ENCODE assay signal across 8 mouse cellular contexts in the genomic region with DNA sequence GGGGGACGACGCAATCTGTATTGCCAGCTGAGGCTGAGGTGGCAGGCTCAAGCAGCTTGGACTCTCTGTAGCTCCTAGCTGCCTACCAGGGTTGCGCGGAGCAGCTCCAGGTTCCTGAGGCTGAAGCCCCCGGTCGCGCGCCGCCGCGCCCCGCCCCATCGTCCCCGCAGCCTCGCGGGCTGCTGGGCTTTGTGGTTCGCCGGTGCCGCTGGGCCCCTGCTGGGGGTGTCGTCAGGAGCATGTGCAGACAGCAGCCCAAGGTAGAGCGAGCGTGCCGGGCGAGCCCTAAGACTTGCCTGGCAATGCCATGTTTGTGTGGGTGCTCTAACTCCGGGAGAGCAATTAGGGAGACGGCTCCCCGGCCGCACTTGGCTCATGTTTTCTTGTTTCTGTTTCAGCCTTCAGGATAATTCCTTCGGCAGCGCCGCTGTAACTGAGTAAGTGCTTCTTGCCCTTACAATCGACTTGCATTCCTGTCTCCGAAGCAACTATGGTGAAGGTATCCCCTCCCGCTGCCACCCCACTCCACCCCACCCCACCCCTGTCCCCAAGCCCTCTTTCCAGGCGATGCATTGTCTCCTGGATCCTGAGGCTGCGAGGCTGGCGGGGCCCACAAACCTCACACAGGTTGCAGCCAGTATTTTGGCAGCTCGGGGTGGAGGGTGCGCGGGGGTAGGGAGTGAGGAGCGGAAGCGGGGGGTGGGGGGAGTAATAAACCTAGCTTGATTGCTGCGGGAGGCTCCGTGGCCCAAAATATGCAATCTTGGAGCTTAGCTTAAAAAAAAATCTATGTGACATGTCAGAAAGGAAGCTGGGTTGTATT. TPM values are rescaled to one million over a fixed set of nuclear protein-coding genes. Genes with fewer than 3 reads are reported as not detected.
DNase-seq lines count a peak whose midpoint lies in the region; ATAC-seq and TF ChIP-seq lines count a peak whose summit lies in the region.

No protein-coding gene starts in this region.

- 0 out of 2 replicates have a peak, but pooled peaks have one; percentile 14 for TF ChIP-seq CTCF in forebrain, postnatal 0 days (IDR thresholded peaks at IDR 0.05; ENCODE audit: low read depth)
- no peak for TF ChIP-seq CTCF in lung, adult 2 months (IDR thresholded peaks at IDR 0.05; ENCODE audit: insufficient read depth, low read length)

- peak overlapping the region; percentile 90 for H3K9ac ChIP-seq in forebrain, postnatal 0 days

- no peaks in the 10 kb centered on the region for H3K27me3 ChIP-seq in forebrain, postnatal 0 days (ENCODE audit: insufficient read depth, low read length)

- peaks cover 30% of the 10 kb centered on the region for H3K4me1 ChIP-seq in forebrain, postnatal 0 days (ENCODE audit: insufficient read depth)
- H3K4me1 ChIP-seq in lung, adult 2 months (ENCODE audit: control insufficient read depth, insufficient read depth, low read length), result peaks cover 8% of the 10 kb centered on the region

- DNase-seq in ES-CJ7 (ENCODE audit: low read depth, low spot score), result peak; percentile 55
- peak; percentile 81 for DNase-seq in cerebellum, adult 11 months
- DNase-seq in forebrain, postnatal 0 days, result peak; percentile 89
- DNase-seq in heart, postnatal 36 days, result peak; percentile 55 to 73
- DNase-seq in layer of hippocampus, adult 9-11 months, result peak; percentile 80
- peak; percentile 44 for DNase-seq in lung, adult 2 months
- peak; percentile 40 for DNase-seq in retina, postnatal 7 days (ENCODE audit: low read depth, low spot score)
- DNase-seq in thymus, postnatal 0 days (ENCODE audit: low spot score), result no peak

- TF ChIP-seq POLR2A in lung, adult 2 months (IDR thresholded peaks at IDR 0.05; ENCODE audit: borderline replicate concordance, extremely low read depth, low read depth, low read length), result peak; percentile 30; the same call in 1 of the 2 replicates

- H3K9me3 ChIP-seq in forebrain, postnatal 0 days (ENCODE audit: low read length), result no peaks in the 10 kb centered on the region

- 1% methylated on average over 44 of the region's 44 CpGs for WGBS in forebrain, postnatal 0 days
- WGBS in lung, adult 2 months, result 1% methylated on average over 44 of the region's 44 CpGs

- H3K4me3 ChIP-seq in forebrain, postnatal 0 days (ENCODE audit: low read depth, low read length), result peak overlapping the region; percentile 72
- H3K4me3 ChIP-seq in lung, adult 2 months (replicated peaks; ENCODE audit: extremely low read depth, low read depth, low read length), result peak overlapping the region; percentile 91

- H3K4me2 ChIP-seq in forebrain, postnatal 0 days (ENCODE audit: low read depth), result peak overlapping the region; percentile 68

- peaks cover 5% of the 10 kb centered on the region for H3K36me3 ChIP-seq in forebrain, postnatal 0 days (ENCODE audit: insufficient read depth)

- ATAC-seq in forebrain, postnatal 0 days, result peak; percentile 94

- intact Hi-C loops in heart, postnatal 36 days (cut with DNase I), result loop anchor here (5.0 kb wide), 1 partner anchor 344 kb away; the partner anchor contains the start of gene Ccdc6

- H3K27ac ChIP-seq in forebrain, postnatal 0 days (ENCODE audit: low read depth, low read length), result peak overlapping the region; percentile 98

RNA-seq across cellular contexts. Expression of gene Fam13c, which starts 0.6 kb away (rescaled TPM):
- total RNA-seq in forebrain, postnatal 0 days (2014; rRNA removed), result 7.4 and 9.6 TPM in 2 replicates
- 16.8 and 23.8 TPM in 2 replicates for polyA plus RNA-seq in forebrain, postnatal 0 days (2015; fragmentation: Nextera tagmentation; extraction: Ambion mirVana)
- total RNA-seq in heart, postnatal 36 days (2021), result 1 to 10 TPM; 4.9 to 6.3 TPM
- 5.8 and 8.0 TPM in 2 replicates for polyA plus RNA-seq in lung, adult 2 months (2012; rRNA removed)
- 3.2 and 3.4 TPM in 2 replicates for polyA plus RNA-seq in thymus, postnatal 0 days (2015; fragmentation: Nextera tagmentation; extraction: Ambion mirVana)
